Mouse (Mus musculus) inflammation-experienced regulatory T-cells, adult 6 months (primary cell): Measurements from ENCODE around the gene Sephs2. TPM values are rescaled to one million over a fixed set of nuclear protein-coding genes. Genes with fewer than 3 reads are reported as not detected.
A peak's percentile ranks its signal among the peaks of the same experiment; 100 is the strongest.

ENCODE experiments used
- ATAC-seq: one replicate; pipeline ENCODE4 v1.8.0; 2017
- polyA plus RNA-seq, 3 experiments: library from polyadenylated mRNA; unstranded; fragments of 100-300 nt; shearing (Covaris generic); gene quantifications; one replicate each; pipeline ENCODE4 v1.2.1; 2017

Sephs2 gene
- polyA plus RNA-seq, 3 experiments from 2014 or later: 19.4 to 45.4 (median 28.6) TPM

GRCm38 (mm10) chr7:127231826-127232621 lies 41.8 kb downstream of the Sephs2 start:
- peak; percentile 12 for ATAC-seq

DNA sequence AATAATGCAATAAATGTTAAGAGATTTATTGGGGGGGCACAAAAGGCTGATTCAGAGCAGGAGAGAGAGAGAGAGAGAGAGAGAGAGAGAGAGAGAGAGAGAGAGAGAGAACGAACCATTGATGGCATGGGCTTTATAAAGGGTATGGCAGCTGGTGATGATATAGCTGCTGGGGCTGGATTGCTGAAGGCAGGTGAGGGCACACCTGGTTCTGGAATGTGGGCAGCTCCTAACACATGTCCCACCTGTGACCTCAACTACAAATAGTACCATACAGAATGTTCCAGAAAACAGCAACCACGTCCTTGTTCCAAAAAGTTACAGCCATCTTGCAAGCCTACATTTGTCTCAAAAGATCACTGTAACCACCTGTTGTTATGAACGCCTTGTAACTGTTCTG lies 42.5 kb downstream of the Sephs2 start:
- ATAC-seq: no peak

GRCm38 (mm10) chr7:127228615-127229303 lies 45.1 kb downstream of the Sephs2 start:
- peak; percentile 52 for ATAC-seq

DNA sequence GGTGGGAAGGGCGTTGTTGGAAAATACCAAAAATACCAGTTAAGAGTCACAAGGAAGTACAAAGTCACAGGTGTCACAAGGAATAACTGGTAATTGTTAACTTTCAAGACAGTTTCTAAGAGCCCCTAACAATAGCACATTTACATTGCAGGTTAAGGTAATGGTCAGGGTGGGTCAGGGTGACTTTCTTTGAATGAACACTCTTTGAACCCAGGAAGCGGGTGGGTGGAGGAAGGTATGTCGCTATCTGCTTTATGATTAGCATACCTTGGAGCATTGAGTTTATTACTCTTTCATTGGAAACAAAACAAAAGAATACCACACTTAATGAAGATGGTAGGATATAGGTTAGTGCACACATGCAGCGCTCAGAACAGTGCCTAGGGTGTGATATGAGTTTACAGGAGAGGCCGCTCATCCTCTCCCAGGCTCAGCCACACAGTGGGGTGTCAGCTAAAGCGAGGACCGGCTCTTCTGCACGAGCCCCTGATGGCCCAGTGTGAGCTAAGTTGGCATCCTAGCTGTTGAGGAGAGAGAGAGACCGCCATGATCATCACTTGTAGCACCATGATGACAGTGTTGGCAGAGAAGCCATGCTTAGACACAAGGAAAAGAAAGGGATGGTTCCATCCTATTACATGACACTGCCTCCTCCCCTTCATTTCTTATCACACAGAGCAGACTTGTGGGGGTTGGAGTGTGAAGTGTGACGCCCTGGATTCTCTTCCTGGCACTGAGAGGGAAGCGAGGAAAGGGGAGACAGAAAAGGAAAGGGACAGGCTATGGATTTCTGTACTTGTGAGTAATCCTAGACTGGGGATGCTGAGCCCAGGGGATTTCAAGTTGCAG lies 48.5 kb downstream of the Sephs2 start:
- no peak for ATAC-seq

DNA sequence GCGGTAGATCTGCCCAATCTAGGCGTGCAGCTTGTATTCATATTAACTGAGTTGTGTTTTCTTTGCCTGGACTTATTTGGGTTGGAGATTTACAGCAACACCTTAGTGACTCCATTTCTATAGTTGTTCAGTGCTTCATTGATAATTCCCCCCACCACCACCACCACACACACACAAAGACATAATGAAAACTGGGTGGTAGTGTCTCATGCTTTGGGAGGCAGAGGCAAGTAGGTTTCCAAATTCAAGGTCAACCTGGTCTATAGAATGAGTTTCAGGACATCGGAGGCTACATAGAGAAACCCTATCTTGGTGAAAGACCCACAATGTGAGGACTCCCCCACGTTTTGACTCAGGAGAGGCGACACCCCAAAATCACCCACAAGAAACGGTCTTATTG lies 49.2 kb downstream of the Sephs2 start:
- no peak for ATAC-seq

GRCm38 (mm10) chr7:127223515-127224478 lies 50.1 kb downstream of the Sephs2 start:
- no peak for ATAC-seq

GRCm38 (mm10) chr7:127223106-127223505 lies 50.7 kb downstream of the Sephs2 start:
- ATAC-seq: no peak

Other genes starting within 250 kb of the Sephs2 start
- gene Maz, start 247.0 kb downstream of the Sephs2 start, polyA plus RNA-seq: 10 to 100 TPM; 18.6 to 22.4 (median 21.4) TPM
- gene Kif22, start 231.6 kb downstream of the Sephs2 start, polyA plus RNA-seq: 10 to 100 TPM; 11.7 to 94.2 (median 13.8) TPM
- 1 to 10 TPM in 1 of 3 experiments, not detected in 2; 1.6 TPM for gene Zg16, start 186.7 kb downstream of the Sephs2 start, polyA plus RNA-seq
- 100 to 1,000 TPM; 248 to 287 (median 263) TPM for gene AI467606, start 182.7 kb downstream of the Sephs2 start, polyA plus RNA-seq
- gene Qprt, start 151.8 kb downstream of the Sephs2 start, polyA plus RNA-seq: 10 to 100 TPM in 2 of 3 experiments, 1 to 10 TPM in 1; 7.8 to 15.5 (median 15.0) TPM
- gene Spn, start 136.2 kb downstream of the Sephs2 start, polyA plus RNA-seq: 100 to 1,000 TPM; 105 to 226 (median 130) TPM
- gene Cd2bp2, start 78.0 kb downstream of the Sephs2 start, polyA plus RNA-seq: 10 to 100 TPM; 43.2 to 56.9 (median 48.7) TPM
- gene Tbc1d10b, start 65.6 kb downstream of the Sephs2 start, polyA plus RNA-seq: 10 to 100 TPM; 13.2 to 16.6 (median 13.6) TPM
- gene Mylpf, start 65.2 kb downstream of the Sephs2 start, polyA plus RNA-seq: 10 to 100 TPM; 23.0 to 25.8 (median 23.4) TPM
- 1 to 10 TPM; 3.3 to 6.8 (median 4.6) TPM for gene Zfp553, start 41.0 kb downstream of the Sephs2 start, polyA plus RNA-seq
- gene Sept1, start 40.9 kb downstream of the Sephs2 start, polyA plus RNA-seq: 100 to 1,000 TPM; 783 to 927 (median 807) TPM
- 1 to 10 TPM in 1 of 3 experiments, under 1 TPM in 1, not detected in 1; 0.46 to 1.5 TPM for gene Zfp771, start 29.8 kb downstream of the Sephs2 start, polyA plus RNA-seq
- gene Dctpp1, start 13.3 kb downstream of the Sephs2 start, polyA plus RNA-seq: 10 to 100 TPM; 37.2 to 88.3 (median 51.2) TPM
- gene Itgal, start 22.2 kb upstream of the Sephs2 start, polyA plus RNA-seq: 100 to 1,000 TPM; 201 to 247 (median 214) TPM
- under 1 TPM in 1 of 3 experiments, not detected in 2; 0.28 TPM for gene Zfp768, start 71.5 kb upstream of the Sephs2 start, polyA plus RNA-seq
- gene Zfp747, start 102.0 kb upstream of the Sephs2 start, polyA plus RNA-seq: 10 to 100 TPM in 2 of 3 experiments, 1 to 10 TPM in 1; 9.9 to 11.0 (median 10.6) TPM
- 1 to 10 TPM; 4.8 to 8.8 (median 6.5) TPM for gene 9130019O22Rik, start 113.1 kb upstream of the Sephs2 start, polyA plus RNA-seq
- 1 to 10 TPM; 4.0 to 7.8 (median 5.4) TPM for gene E430018J23Rik, start 119.6 kb upstream of the Sephs2 start, polyA plus RNA-seq
- gene Zfp764, start 132.8 kb upstream of the Sephs2 start, polyA plus RNA-seq: 1 to 10 TPM; 3.6 to 7.5 (median 6.1) TPM
- 10 to 100 TPM; 15.5 to 20.4 (median 16.4) TPM for gene Zfp688, start 148.0 kb upstream of the Sephs2 start, polyA plus RNA-seq
- 1 to 10 TPM; 4.3 to 5.0 (median 4.7) TPM for gene Zfp689, start 175.1 kb upstream of the Sephs2 start, polyA plus RNA-seq
- 100 to 1,000 TPM; 151 to 194 (median 184) TPM for gene Prr14, start 185.6 kb upstream of the Sephs2 start, polyA plus RNA-seq
- 10 to 100 TPM; 17.7 to 30.0 (median 19.5) TPM for gene Fbrs, start 205.1 kb upstream of the Sephs2 start, polyA plus RNA-seq
- gene Srcap, start 237.9 kb upstream of the Sephs2 start, polyA plus RNA-seq: 10 to 100 TPM in 1 of 3 experiments, 1 to 10 TPM in 2; 6.2 to 19.0 (median 9.0) TPM
- gene Gm42715, start 245.5 kb upstream of the Sephs2 start, polyA plus RNA-seq: 10 to 100 TPM; 22.6 to 29.7 (median 25.3) TPM